Mouse (Mus musculus): ENCODE data around the gene Tom1. TPM values are rescaled to one million over a fixed set of nuclear protein-coding genes. Genes with fewer than 3 reads are reported as not detected.

Tom1 gene
- polyA plus RNA-seq, 1 experiment from 2014 or later, result 17.9 TPM

DNA sequence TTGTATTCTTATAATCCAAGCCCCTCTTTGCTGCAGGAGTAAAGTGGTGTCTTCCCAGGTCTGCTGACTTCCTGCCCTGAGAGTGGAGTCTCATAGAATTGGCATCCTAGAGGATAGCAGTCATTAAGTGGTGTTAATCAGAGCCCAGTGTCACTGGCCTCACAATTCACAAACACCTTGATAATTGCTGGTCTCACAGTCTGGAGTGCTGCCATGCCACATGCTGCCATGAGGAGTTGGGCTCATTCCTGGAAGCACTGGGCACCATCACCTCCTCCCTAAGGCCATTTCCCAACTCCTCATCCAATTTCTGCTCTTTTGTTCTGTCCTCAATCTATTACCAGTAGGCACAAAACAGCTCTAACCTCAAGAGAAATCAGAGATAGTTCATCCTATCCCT, 2.1 kb downstream of the Tom1 start:
- DNase-seq, result no peak
- no peak overlapping the region for H3K9ac ChIP-seq (replicated peaks)
- H3K27ac ChIP-seq (ENCODE audit: low read depth), result no peak overlapping the region
- H3K4me1 ChIP-seq (ENCODE audit: insufficient read depth), result peaks cover 21% of the 10 kb centered on the region
- peaks cover 5% of the 10 kb centered on the region for H3K36me3 ChIP-seq (replicated peaks; ENCODE audit: insufficient read depth, low read length)
- H3K27me3 ChIP-seq (ENCODE audit: insufficient read depth, low read length), result no peaks in the 10 kb centered on the region
- no peak for TF ChIP-seq CTCF (IDR thresholded peaks at IDR 0.05; ENCODE audit: low read depth)
- TF ChIP-seq EP300 (IDR thresholded peaks at IDR 0.05; ENCODE audit: low read depth), result no peak
- no peak overlapping the region for H3K4me2 ChIP-seq (ENCODE audit: low read depth, low read length)
- H3K9me3 ChIP-seq (ENCODE audit: low read length), result no peaks in the 10 kb centered on the region
- H3K4me3 ChIP-seq (ENCODE audit: low read depth, low read length), result no peak overlapping the region
- ATAC-seq, result no peak

DNA sequence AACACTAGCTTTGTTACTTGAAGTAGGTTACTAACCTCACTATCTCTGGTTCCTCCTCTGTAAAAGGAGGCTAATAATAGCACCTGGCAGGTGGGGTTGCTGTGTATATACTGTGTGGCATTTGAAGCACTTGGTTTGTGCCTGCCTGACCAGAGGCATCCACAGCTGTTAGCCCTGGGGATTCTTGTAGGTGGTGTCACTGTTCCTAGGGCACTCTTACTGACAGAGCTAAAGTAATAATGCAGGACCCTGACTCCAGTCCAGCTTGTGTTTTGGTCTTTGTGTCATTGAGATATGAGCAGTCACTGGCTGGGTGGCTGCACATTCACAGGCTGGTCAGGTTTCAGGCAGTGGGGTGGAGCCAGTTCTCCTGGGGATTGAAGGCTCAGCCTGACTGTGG, 5.0 kb downstream of the Tom1 start:
- no peak overlapping the region for H3K4me2 ChIP-seq (ENCODE audit: low read depth, low read length)
- no peaks in the 10 kb centered on the region for H3K36me3 ChIP-seq (replicated peaks; ENCODE audit: insufficient read depth, low read length)
- H3K4me3 ChIP-seq (ENCODE audit: low read depth, low read length), result no peak overlapping the region
- H3K27ac ChIP-seq (ENCODE audit: low read depth), result no peak overlapping the region
- no peaks in the 10 kb centered on the region for H3K27me3 ChIP-seq (ENCODE audit: insufficient read depth, low read length)
- 0 out of 2 replicates have a peak overlapping the region, but pooled peaks have one; percentile 12 for H3K9ac ChIP-seq (replicated peaks)
- DNase-seq (no peak), ATAC-seq (no peak)
- peaks cover 31% of the 10 kb centered on the region for H3K4me1 ChIP-seq (ENCODE audit: insufficient read depth)
- no peaks in the 10 kb centered on the region for H3K9me3 ChIP-seq (ENCODE audit: low read length)
- TF ChIP-seq EP300 (IDR thresholded peaks at IDR 0.05; ENCODE audit: low read depth) (no peak), CTCF (IDR thresholded peaks at IDR 0.05; ENCODE audit: low read depth) (no peak)

DNA sequence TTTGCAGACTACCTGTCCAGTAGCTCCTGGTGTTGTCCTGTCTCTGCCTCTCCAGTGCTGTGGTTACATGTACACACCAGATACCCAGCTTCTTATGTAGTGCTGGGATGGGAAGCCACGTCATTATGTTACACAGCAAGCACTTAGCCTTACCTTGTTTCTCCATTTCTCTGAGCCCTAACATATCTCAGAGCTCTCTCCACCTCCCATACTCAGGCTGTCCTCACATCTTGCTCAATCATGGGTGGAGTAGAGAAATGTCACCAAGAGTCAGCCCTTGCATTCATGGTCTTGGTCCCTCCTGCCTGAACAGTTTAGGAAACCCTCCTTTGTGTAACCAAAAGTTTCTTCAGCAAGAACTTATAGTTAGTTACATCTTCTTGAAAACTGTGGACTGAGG, 6.2 kb downstream of the Tom1 start:
- Histone ChIP-seq H3K9me3 (ENCODE audit: low read length) (no peaks in the 10 kb centered on the region), H3K27me3 (ENCODE audit: insufficient read depth, low read length) (no peaks in the 10 kb centered on the region), H3K9ac (replicated peaks) (no peak overlapping the region), H3K4me2 (ENCODE audit: low read depth, low read length) (no peak overlapping the region), H3K4me1 (ENCODE audit: insufficient read depth) (peaks cover 27% of the 10 kb centered on the region), H3K4me3 (ENCODE audit: low read depth, low read length) (no peak overlapping the region), H3K36me3 (replicated peaks; ENCODE audit: insufficient read depth, low read length) (no peaks in the 10 kb centered on the region), H3K27ac (ENCODE audit: low read depth) (peak overlapping the region; percentile 16; the same call in 1 of the 2 replicates)
- DNase-seq (no peak), ATAC-seq (peak; percentile 48)
- WGBS (ENCODE audit: insufficient replicate concordance), result 63% methylated on average over 1 of the region's 1 CpGs
- TF ChIP-seq CTCF (IDR thresholded peaks at IDR 0.05; ENCODE audit: low read depth), result no peak
- TF ChIP-seq EP300 (IDR thresholded peaks at IDR 0.05; ENCODE audit: low read depth), result no peak

DNA sequence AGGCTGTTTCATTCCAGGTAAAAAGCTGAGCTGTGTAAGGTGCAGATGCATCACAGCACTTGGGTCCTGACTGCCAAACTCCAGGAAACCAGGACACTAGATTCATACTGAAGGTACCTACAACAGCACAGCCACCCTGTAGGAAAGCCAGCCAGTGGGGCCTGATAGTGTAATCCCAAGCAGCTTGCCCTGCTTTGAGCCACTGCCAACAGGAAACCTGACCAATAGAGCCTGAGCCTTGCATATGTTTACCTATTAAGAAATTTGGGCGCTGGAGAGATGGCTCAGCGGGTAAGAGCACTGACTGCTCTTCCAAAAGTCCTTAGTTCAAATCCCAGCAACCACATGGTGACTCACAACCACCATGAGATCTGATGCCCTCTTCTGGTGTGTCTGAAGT, 8.7 kb downstream of the Tom1 start:
- Histone ChIP-seq H3K36me3 (replicated peaks; ENCODE audit: insufficient read depth, low read length) (no peaks in the 10 kb centered on the region), H3K4me1 (ENCODE audit: insufficient read depth) (peaks cover 25% of the 10 kb centered on the region), H3K9me3 (ENCODE audit: low read length) (no peaks in the 10 kb centered on the region), H3K27ac (ENCODE audit: low read depth) (no peak overlapping the region; the same call in 1 of the 2 replicates), H3K4me2 (ENCODE audit: low read depth, low read length) (no peak overlapping the region), H3K4me3 (ENCODE audit: low read depth, low read length) (no peak overlapping the region), H3K27me3 (ENCODE audit: insufficient read depth, low read length) (no peaks in the 10 kb centered on the region), H3K9ac (replicated peaks) (no peak overlapping the region)
- DNase-seq, result peak; percentile 27
- ATAC-seq, result peak; percentile 69
- WGBS (ENCODE audit: insufficient replicate concordance), result 50% methylated on average over 2 of the region's 2 CpGs
- TF ChIP-seq EP300 (IDR thresholded peaks at IDR 0.05; ENCODE audit: low read depth) (no peak), CTCF (IDR thresholded peaks at IDR 0.05; ENCODE audit: low read depth) (no peak)

DNA sequence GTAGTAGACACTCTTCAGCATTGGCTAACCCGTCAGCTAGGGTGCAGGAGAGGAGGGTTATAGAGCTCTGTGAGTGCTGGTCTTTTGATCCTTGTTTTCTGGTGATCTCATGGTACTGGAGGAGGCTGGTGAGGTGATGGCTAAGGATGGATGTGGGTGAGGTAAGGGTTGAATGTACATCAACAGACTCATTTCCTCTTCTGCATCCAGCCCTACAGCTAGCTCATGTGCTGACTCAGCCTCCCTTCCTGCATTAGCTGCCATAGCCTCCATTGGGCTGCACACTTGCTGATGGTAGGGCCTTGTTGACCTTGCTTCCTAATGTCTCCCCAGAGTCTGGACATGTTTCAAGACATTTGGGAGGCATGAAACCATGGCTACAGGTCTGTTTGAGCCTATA, 9.5 kb downstream of the Tom1 start:
- TF ChIP-seq EP300 (IDR thresholded peaks at IDR 0.05; ENCODE audit: low read depth) (no peak), CTCF (IDR thresholded peaks at IDR 0.05; ENCODE audit: low read depth) (no peak)
- DNase-seq (no peak), ATAC-seq (0 out of 2 replicates have a peak, but pooled peaks have one; percentile 5)
- 0 out of 2 replicates have a peak, but pooled peaks cover 4% of the 10 kb centered on the region for H3K36me3 ChIP-seq (replicated peaks; ENCODE audit: insufficient read depth, low read length)
- H3K27me3 ChIP-seq (ENCODE audit: insufficient read depth, low read length), result no peaks in the 10 kb centered on the region
- peaks cover 25% of the 10 kb centered on the region for H3K4me1 ChIP-seq (ENCODE audit: insufficient read depth)
- H3K27ac ChIP-seq (ENCODE audit: low read depth), result no peak overlapping the region
- no peaks in the 10 kb centered on the region for H3K9me3 ChIP-seq (ENCODE audit: low read length)
- WGBS (ENCODE audit: insufficient replicate concordance), result 67% methylated on average over 1 of the region's 1 CpGs
- no peak overlapping the region for H3K9ac ChIP-seq (replicated peaks)
- no peak overlapping the region for H3K4me3 ChIP-seq (ENCODE audit: low read depth, low read length)
- H3K4me2 ChIP-seq (ENCODE audit: low read depth, low read length), result no peak overlapping the region

DNA sequence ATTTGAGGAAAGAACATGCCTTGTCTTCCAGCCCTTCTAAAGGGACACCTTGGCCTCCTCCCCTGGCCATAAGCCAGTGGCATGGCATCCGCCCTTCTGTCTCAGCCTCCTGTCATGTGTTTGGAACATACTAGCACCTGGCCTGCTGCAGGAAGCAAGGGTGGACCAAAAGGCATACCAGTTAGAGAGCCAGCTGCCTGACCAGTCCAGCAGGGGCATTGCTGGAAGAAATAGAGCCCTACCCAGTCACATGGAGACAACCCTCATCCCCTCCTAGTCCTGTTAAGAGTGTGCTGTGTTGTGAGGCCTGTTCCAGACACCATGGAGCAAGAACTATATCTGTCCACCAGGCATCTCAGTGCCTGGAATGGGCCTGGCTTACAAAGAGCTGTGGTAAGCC, 12.8 kb downstream of the Tom1 start:
- Histone ChIP-seq H3K9me3 (ENCODE audit: low read length) (no peaks in the 10 kb centered on the region), H3K4me1 (ENCODE audit: insufficient read depth) (peaks cover 14% of the 10 kb centered on the region; the same call in 1 of the 2 replicates), H3K27me3 (ENCODE audit: insufficient read depth, low read length) (no peaks in the 10 kb centered on the region), H3K4me3 (ENCODE audit: low read depth, low read length) (no peak overlapping the region), H3K27ac (ENCODE audit: low read depth) (no peak overlapping the region), H3K36me3 (replicated peaks; ENCODE audit: insufficient read depth, low read length) (peaks cover 8% of the 10 kb centered on the region), H3K9ac (replicated peaks) (no peak overlapping the region), H3K4me2 (ENCODE audit: low read depth, low read length) (no peak overlapping the region)
- WGBS (ENCODE audit: insufficient replicate concordance), result 69% methylated on average over 1 of the region's 1 CpGs
- ATAC-seq, result no peak
- TF ChIP-seq CTCF (IDR thresholded peaks at IDR 0.05; ENCODE audit: low read depth) (no peak), EP300 (IDR thresholded peaks at IDR 0.05; ENCODE audit: low read depth) (no peak)
- no peak for DNase-seq

DNA sequence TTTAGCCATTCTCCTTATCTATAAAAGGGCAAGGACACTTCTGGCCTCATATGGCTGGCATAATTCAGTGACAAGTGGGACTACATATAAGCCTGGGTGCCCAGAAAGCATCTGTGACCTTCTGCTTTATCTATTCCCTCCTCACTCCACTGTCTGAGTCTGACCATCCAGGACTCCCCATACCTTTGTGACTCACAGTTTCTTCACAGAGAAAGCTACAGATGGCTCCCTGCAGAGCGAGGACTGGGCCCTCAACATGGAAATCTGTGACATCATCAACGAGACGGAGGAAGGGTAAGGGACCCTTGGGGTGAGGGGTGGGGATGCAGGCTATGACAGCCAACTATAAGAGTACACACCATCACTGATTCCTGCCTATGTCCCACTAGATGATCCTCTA, 14.3 kb downstream of the Tom1 start:
- ATAC-seq (no peak), DNase-seq (no peak)
- TF ChIP-seq EP300 (IDR thresholded peaks at IDR 0.05; ENCODE audit: low read depth), result no peak
- no peak for TF ChIP-seq CTCF (IDR thresholded peaks at IDR 0.05; ENCODE audit: low read depth)
- Histone ChIP-seq H3K36me3 (replicated peaks; ENCODE audit: insufficient read depth, low read length) (peaks cover 15% of the 10 kb centered on the region), H3K27me3 (ENCODE audit: insufficient read depth, low read length) (no peaks in the 10 kb centered on the region), H3K27ac (ENCODE audit: low read depth) (no peak overlapping the region), H3K4me3 (ENCODE audit: low read depth, low read length) (no peak overlapping the region), H3K9ac (replicated peaks) (no peak overlapping the region), H3K4me1 (ENCODE audit: insufficient read depth) (peaks cover 6% of the 10 kb centered on the region; the same call in 1 of the 2 replicates), H3K4me2 (ENCODE audit: low read depth, low read length) (no peak overlapping the region), H3K9me3 (ENCODE audit: low read length) (no peaks in the 10 kb centered on the region)
- WGBS (ENCODE audit: insufficient replicate concordance), result 82% methylated on average over 3 of the region's 3 CpGs

Measured in liver, postnatal 0 days (tissue).